Mouse (Mus musculus) forebrain, embryonic 10.5 days (tissue): Measurements from ENCODE around the gene Ninj1. TPM values are rescaled to one million over a fixed set of nuclear protein-coding genes. Genes with fewer than 3 reads are reported as not detected.

Experiments used
- DNase-seq: peaks from one replicate; pipeline ENCODE4 v3.0.0-alpha.2; 2017; ENCODE audit warnings: low spot score; ENCODE audit errors: extremely low spot score
- H3K27ac ChIP-seq: fragments of 300-500 bp; sonication (generic); 2 replicates; pipeline ENCODE4 v1.5.1; 2016; ENCODE audit warnings: mild to moderate bottlenecking
- H3K27me3 ChIP-seq: fragments of 300-500 bp; sonication (generic); 2 replicates; pipeline ENCODE4 v1.6.1; 2016; ENCODE audit warnings: mild to moderate bottlenecking; ENCODE audit not compliant: poor library complexity, severe bottlenecking
- H3K36me3 ChIP-seq: fragments of 300-500 bp; sonication (generic); replicated peaks from 2 replicates; pipeline ENCODE4 v1.6.1; 2016; ENCODE audit warnings: mild to moderate bottlenecking, moderate library complexity
- H3K4me1 ChIP-seq: fragments of 300-500 bp; sonication (generic); 2 replicates; pipeline ENCODE4 v1.6.1; 2016
- H3K4me3 ChIP-seq: fragments of 300-500 bp; sonication (generic); 2 replicates; pipeline ENCODE4 v1.5.1; 2016; ENCODE audit warnings: mild to moderate bottlenecking, moderate library complexity
- H3K9me3 ChIP-seq: fragments of 300-500 bp; sonication (generic); 2 replicates; pipeline ENCODE4 v1.6.1; 2016; ENCODE audit warnings: mild to moderate bottlenecking, moderate library complexity
- WGBS: fragments of 180-500 bp; shearing (Covaris S2); methylation state at CpG from one replicate; pipeline ENCODE4 v1.1.7; 2016; 5-methylcytosine and 5-hydroxymethylcytosine counted together
- polyA plus RNA-seq: library from polyadenylated mRNA; unstranded; fragments of >200 nt; fragmentation: Nextera tagmentation; extraction: Ambion mirVana; gene quantifications from 2 replicates; pipeline ENCODE4 v1.2.1, GENCODE M21; 2016

The Ninj1 gene
- polyA plus RNA-seq, 1 experiment from 2014 or later: 22.7 TPM

- Histone ChIP-seq H3K36me3 (no peaks in the 10 kb centered on the region), H3K4me3 (no peak overlapping the region), H3K27me3 (peaks cover 45% of the 10 kb centered on the region), H3K4me1 (peaks cover 46% of the 10 kb centered on the region), H3K9me3 (peaks cover 4% of the 10 kb centered on the region; the same call in 1 of the 2 replicates), H3K27ac (no peak overlapping the region)
- DNase-seq: no peak
- 20% methylated on average over 5 of the region's 5 CpGs for WGBS
These were observed 33.6 kb downstream of the Ninj1 start for GRCm38 (mm10) chr13:49220912-49221311.

- H3K9me3 ChIP-seq: peaks cover 4% of the 10 kb centered on the region; the same call in 1 of the 2 replicates
- H3K27ac ChIP-seq: no peak overlapping the region
- H3K27me3 ChIP-seq: peaks cover 26% of the 10 kb centered on the region
- DNase-seq: no peak
- no peak overlapping the region for H3K4me3 ChIP-seq
- peaks cover 12% of the 10 kb centered on the region for H3K4me1 ChIP-seq
- 21% methylated on average over 10 of the region's 10 CpGs for WGBS
- no peaks in the 10 kb centered on the region for H3K36me3 ChIP-seq
These were observed 37.0 kb downstream of the Ninj1 start for GRCm38 (mm10) chr13:49224314-49224713.

- peaks cover 26% of the 10 kb centered on the region for H3K27me3 ChIP-seq
- H3K4me3 ChIP-seq: no peak overlapping the region
- WGBS: 23% methylated on average over 6 of the region's 6 CpGs
- no peaks in the 10 kb centered on the region for H3K36me3 ChIP-seq
- no peak overlapping the region for H3K27ac ChIP-seq
- H3K9me3 ChIP-seq: peaks cover 4% of the 10 kb centered on the region; the same call in 1 of the 2 replicates
- DNase-seq: no peak
- peaks cover 8% of the 10 kb centered on the region for H3K4me1 ChIP-seq
These were observed 37.4 kb downstream of the Ninj1 start for GRCm38 (mm10) chr13:49224729-49225128.

- Histone ChIP-seq H3K36me3 (no peaks in the 10 kb centered on the region), H3K27ac (no peak overlapping the region), H3K4me3 (no peak overlapping the region), H3K4me1 (peaks cover 7% of the 10 kb centered on the region), H3K27me3 (peaks cover 26% of the 10 kb centered on the region), H3K9me3 (peaks cover 4% of the 10 kb centered on the region; the same call in 1 of the 2 replicates)
- whole genome bisulfite sequencing: 66% methylated on average over 3 of the region's 3 CpGs
- no peak for DNase-seq
These were observed 37.9 kb downstream of the Ninj1 start for GRCm38 (mm10) chr13:49225159-49225558.

- Histone ChIP-seq H3K27me3 (peaks cover 26% of the 10 kb centered on the region), H3K27ac (no peak overlapping the region), H3K36me3 (no peaks in the 10 kb centered on the region), H3K4me3 (no peak overlapping the region), H3K9me3 (peaks cover 4% of the 10 kb centered on the region; the same call in 1 of the 2 replicates), H3K4me1 (peaks cover 7% of the 10 kb centered on the region)
- 37% methylated on average over 4 of the region's 4 CpGs for WGBS
- DNase-seq: no peak
These were observed 38.3 kb downstream of the Ninj1 start for GRCm38 (mm10) chr13:49225633-49226032.

- H3K9me3 ChIP-seq: no peaks in the 10 kb centered on the region
- no peak overlapping the region for H3K4me3 ChIP-seq
- DNase-seq: no peak
- H3K27ac ChIP-seq: no peak overlapping the region
- H3K4me1 ChIP-seq: no peaks in the 10 kb centered on the region; the same call in 1 of the 2 replicates
- no peaks in the 10 kb centered on the region for H3K27me3 ChIP-seq
- H3K36me3 ChIP-seq: no peaks in the 10 kb centered on the region
- WGBS: 95% methylated on average over 8 of the region's 8 CpGs
These were observed 46.7 kb downstream of the Ninj1 start for GRCm38 (mm10) chr13:49233792-49234572.

GRCm38 (mm10) chr13:49234711-49235110, 47.4 kb downstream of the Ninj1 start:
- no peak overlapping the region for H3K4me3 ChIP-seq
- H3K9me3 ChIP-seq: no peaks in the 10 kb centered on the region
- no peaks in the 10 kb centered on the region for H3K27me3 ChIP-seq
- no peak overlapping the region for H3K27ac ChIP-seq
- DNase-seq: no peak
- H3K36me3 ChIP-seq: no peaks in the 10 kb centered on the region
- WGBS: 92% methylated on average over 4 of the region's 4 CpGs
- H3K4me1 ChIP-seq: no peaks in the 10 kb centered on the region; the same call in 1 of the 2 replicates

GRCm38 (mm10) chr13:49237617-49238016, 50.3 kb downstream of the Ninj1 start:
- WGBS: 90% methylated on average over 8 of the region's 8 CpGs
- no peaks in the 10 kb centered on the region for H3K4me1 ChIP-seq
- DNase-seq: no peak
- no peaks in the 10 kb centered on the region for H3K36me3 ChIP-seq
- H3K4me3 ChIP-seq: no peak overlapping the region
- no peaks in the 10 kb centered on the region for H3K27me3 ChIP-seq
- H3K27ac ChIP-seq: no peak overlapping the region
- H3K9me3 ChIP-seq: no peaks in the 10 kb centered on the region

- H3K9me3 ChIP-seq: no peaks in the 10 kb centered on the region
- no peak overlapping the region for H3K27ac ChIP-seq
- WGBS: 92% methylated on average over 8 of the region's 8 CpGs
- no peaks in the 10 kb centered on the region for H3K4me1 ChIP-seq
- DNase-seq: no peak
- H3K36me3 ChIP-seq: no peaks in the 10 kb centered on the region
- H3K27me3 ChIP-seq: 0 out of 2 replicates have a peak, but pooled peaks cover under 1% of the 10 kb centered on the region
- H3K4me3 ChIP-seq: no peak overlapping the region
These were observed 51.5 kb downstream of the Ninj1 start for GRCm38 (mm10) chr13:49238737-49239136.

- DNase-seq: no peak
- H3K27ac ChIP-seq: no peak overlapping the region
- no peaks in the 10 kb centered on the region for H3K9me3 ChIP-seq
- 82% methylated on average over 9 of the region's 9 CpGs for WGBS
- H3K4me3 ChIP-seq: no peak overlapping the region
- peaks cover 15% of the 10 kb centered on the region for H3K4me1 ChIP-seq
- H3K27me3 ChIP-seq: peaks cover 37% of the 10 kb centered on the region
- H3K36me3 ChIP-seq: no peaks in the 10 kb centered on the region
These were observed 55.2 kb downstream of the Ninj1 start for GRCm38 (mm10) chr13:49242321-49243065.

- DNase-seq: no peak
- 97% methylated on average over 2 of the region's 2 CpGs for WGBS
- H3K4me3 ChIP-seq: no peak overlapping the region
- no peak overlapping the region for H3K27ac ChIP-seq
- H3K36me3 ChIP-seq: no peaks in the 10 kb centered on the region
- peaks cover 47% of the 10 kb centered on the region for H3K27me3 ChIP-seq
- H3K4me1 ChIP-seq: peaks cover 25% of the 10 kb centered on the region
- H3K9me3 ChIP-seq: no peaks in the 10 kb centered on the region
These were observed 56.2 kb downstream of the Ninj1 start for GRCm38 (mm10) chr13:49243492-49243891.

GRCm38 (mm10) chr13:49245251-49245650, 58.0 kb downstream of the Ninj1 start:
- H3K27me3 ChIP-seq: peaks cover 65% of the 10 kb centered on the region

More at GRCm38 (mm10) chr13:49245251-49245650, 58.0 kb downstream of the Ninj1 start:
- H3K9me3 ChIP-seq: no peaks in the 10 kb centered on the region
- WGBS: 55% methylated on average over 4 of the region's 4 CpGs
- DNase-seq: no peak
- no peak overlapping the region for H3K27ac ChIP-seq
- H3K36me3 ChIP-seq: no peaks in the 10 kb centered on the region
- H3K4me3 ChIP-seq: no peak overlapping the region
- peaks cover 35% of the 10 kb centered on the region for H3K4me1 ChIP-seq
